Mouse (Mus musculus) layer of hippocampus, adult 11-12 months (tissue): ENCODE data around the gene Dlk1.
A peak's percentile ranks its signal among the peaks of the same experiment; 100 is the strongest.

Experiments
- DNase-seq: peaks from one replicate; pipeline ENCODE4 v3.0.0; 2022; ENCODE audit warnings: low spot score

Gene Dlk1

GRCm38 (mm10) chr12:109452592-109452991 lies at the start of gene Dlk1:
Gene Dlk1 (plus strand): TSS chr12:109452823.
- no peak for DNase-seq

- DNase-seq, result no peak
These were observed 49.7 kb upstream of the Dlk1 start for GRCm38 (mm10) chr12:109402943-109403342.

GRCm38 (mm10) chr12:109403752-109404151 lies 48.9 kb upstream of the Dlk1 start:
- DNase-seq, result no peak

GRCm38 (mm10) chr12:109406018-109406417 lies 46.6 kb upstream of the Dlk1 start:
- DNase-seq, result no peak

- DNase-seq, result no peak
These were observed 41.9 kb upstream of the Dlk1 start for GRCm38 (mm10) chr12:109410723-109411122.

GRCm38 (mm10) chr12:109411172-109412070 lies 41.2 kb upstream of the Dlk1 start:
- no peak for DNase-seq

- no peak for DNase-seq
These were observed 40.6 kb upstream of the Dlk1 start for GRCm38 (mm10) chr12:109412071-109412440.

- no peak for DNase-seq
These were observed 39.9 kb upstream of the Dlk1 start for GRCm38 (mm10) chr12:109412675-109413074.

- no peak for DNase-seq
These were observed 39.3 kb upstream of the Dlk1 start for GRCm38 (mm10) chr12:109413321-109413720.

- no peak for DNase-seq
These were observed 35.9 kb upstream of the Dlk1 start for GRCm38 (mm10) chr12:109416681-109417080.

- no peak for DNase-seq
These were observed 35.0 kb upstream of the Dlk1 start for GRCm38 (mm10) chr12:109417476-109418201.

- no peak for DNase-seq
These were observed 32.6 kb upstream of the Dlk1 start for GRCm38 (mm10) chr12:109420006-109420405.

GRCm38 (mm10) chr12:109423163-109423562 lies 29.5 kb upstream of the Dlk1 start:
- DNase-seq, result no peak

GRCm38 (mm10) chr12:109423716-109424429 lies 28.8 kb upstream of the Dlk1 start:
- no peak for DNase-seq

GRCm38 (mm10) chr12:109424753-109425332 lies 27.8 kb upstream of the Dlk1 start:
- no peak for DNase-seq

- no peak for DNase-seq
These were observed 26.6 kb upstream of the Dlk1 start for GRCm38 (mm10) chr12:109425982-109426381.

GRCm38 (mm10) chr12:109432475-109433130 lies 20.0 kb upstream of the Dlk1 start:
- no peak for DNase-seq

GRCm38 (mm10) chr12:109436367-109436807 lies 16.2 kb upstream of the Dlk1 start:
- DNase-seq, result no peak

GRCm38 (mm10) chr12:109436852-109437251 lies 15.8 kb upstream of the Dlk1 start:
- no peak for DNase-seq

GRCm38 (mm10) chr12:109437559-109438350 lies 14.9 kb upstream of the Dlk1 start:
- peak; percentile 70 for DNase-seq

- no peak for DNase-seq
These were observed 14.2 kb upstream of the Dlk1 start for GRCm38 (mm10) chr12:109438383-109438782.
